Mouse (Mus musculus): ENCODE results near the gene Slc36a3.
"Not testable (repeated sequence)": the region's sequence is repeated elsewhere in the genome, so short reads cannot be mapped to it uniquely, and the experiment has no call there.

Gene Slc36a3

DNA sequence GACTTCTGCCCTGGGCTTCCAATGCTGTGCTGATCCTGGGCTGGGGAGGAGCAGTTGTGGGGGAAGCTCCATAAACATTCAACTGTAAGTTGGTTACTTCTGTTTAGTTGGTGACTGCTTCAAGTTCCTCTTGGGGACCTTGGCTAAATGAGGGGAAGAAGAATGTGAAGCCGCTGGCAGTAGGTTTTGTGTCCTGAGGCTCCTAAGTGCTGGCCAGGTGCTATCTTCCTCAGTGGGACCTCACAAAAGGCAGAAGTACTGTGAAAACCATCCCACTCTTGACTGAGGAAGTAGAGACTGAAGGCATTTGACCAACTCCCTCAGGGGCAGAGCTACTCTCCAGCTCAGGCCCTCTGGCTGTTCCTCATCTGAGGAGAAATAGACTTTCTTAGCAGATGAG lies 44.9 kb downstream of the Slc36a3 start:
- DNase-seq (ENCODE audit: low spot score), result no peak

DNA sequence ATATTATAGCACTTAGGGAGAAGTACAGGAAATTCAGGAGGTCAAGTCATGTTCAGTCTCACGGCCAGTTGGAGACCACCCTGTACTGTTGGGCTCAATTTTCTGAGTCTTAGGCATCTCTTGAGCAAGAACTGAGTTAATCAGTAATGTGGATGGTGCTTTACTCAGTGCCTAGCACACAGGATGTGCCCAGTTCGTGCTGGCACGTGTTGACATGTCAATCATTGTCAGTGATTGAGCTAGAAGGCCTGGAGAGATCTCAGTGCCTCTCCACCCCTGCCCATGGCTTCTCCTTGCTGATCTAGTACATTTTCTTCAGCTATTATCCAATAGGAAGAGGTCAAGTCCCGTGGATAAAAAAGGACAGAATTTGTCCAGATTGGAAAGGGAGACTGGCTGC lies 46.1 kb downstream of the Slc36a3 start:
- DNase-seq (ENCODE audit: low spot score), result no peak

DNA sequence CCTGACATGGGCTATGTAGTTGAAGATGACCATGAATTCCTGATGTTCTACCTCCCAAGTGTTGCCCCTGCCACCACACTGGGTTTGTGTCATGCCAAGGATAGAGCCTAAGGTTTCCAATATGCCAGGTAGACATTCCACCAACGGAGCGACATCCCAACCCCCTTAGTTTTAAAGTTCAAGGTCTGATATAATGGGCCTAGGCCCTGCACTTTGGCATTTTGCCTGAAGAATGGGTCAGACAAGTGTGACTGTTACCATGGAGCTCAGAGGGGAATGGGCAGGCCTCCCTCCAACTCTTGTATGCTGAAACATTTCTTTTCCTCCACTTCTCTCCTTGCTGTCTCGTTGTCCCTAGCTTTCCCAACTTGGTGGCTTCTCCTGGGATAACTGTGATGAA lies 48.3 kb downstream of the Slc36a3 start:
- DNase-seq (ENCODE audit: low spot score), result no peak

DNA sequence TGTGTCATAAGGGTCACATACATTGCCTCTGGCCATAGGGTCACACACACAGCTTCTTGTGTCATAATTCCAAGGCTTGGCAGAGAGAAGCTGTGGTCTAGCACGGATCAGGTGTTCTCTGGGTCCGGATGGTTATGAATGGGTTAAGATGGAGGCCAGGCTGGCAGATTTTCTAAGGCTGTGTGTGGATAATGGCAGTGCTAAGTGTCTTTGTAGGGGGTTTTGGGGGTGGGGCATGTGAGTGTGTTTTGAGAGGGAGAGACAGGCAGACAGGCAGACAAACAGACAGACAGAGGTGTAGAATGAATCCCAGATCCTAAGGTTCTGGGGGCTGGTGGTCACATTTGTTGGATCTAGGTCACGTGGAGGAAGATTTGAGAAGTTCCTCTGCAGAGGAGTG lies 49.5 kb downstream of the Slc36a3 start:
- no peak for DNase-seq (ENCODE audit: low spot score)

DNA sequence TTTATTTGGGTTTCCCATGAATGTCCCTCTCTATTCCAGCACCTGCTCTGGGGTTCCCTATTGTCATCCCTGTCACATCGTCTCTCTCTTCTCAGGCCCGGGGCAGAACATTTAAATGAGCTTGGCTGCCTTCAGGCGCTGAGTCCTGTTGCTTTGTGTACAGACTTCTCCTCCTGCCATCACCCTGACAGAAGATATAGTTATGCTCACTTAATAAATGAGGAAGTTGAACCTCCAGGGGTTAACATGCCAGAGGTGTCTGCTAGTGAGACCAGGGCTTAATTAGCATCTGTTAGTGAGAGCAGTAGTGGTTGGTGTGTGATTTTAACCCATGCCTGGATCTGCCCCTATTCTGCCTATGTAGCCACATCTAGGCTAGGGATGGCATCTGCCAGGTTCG lies 51.6 kb downstream of the Slc36a3 start:
- no peak for DNase-seq (ENCODE audit: low spot score)

DNA sequence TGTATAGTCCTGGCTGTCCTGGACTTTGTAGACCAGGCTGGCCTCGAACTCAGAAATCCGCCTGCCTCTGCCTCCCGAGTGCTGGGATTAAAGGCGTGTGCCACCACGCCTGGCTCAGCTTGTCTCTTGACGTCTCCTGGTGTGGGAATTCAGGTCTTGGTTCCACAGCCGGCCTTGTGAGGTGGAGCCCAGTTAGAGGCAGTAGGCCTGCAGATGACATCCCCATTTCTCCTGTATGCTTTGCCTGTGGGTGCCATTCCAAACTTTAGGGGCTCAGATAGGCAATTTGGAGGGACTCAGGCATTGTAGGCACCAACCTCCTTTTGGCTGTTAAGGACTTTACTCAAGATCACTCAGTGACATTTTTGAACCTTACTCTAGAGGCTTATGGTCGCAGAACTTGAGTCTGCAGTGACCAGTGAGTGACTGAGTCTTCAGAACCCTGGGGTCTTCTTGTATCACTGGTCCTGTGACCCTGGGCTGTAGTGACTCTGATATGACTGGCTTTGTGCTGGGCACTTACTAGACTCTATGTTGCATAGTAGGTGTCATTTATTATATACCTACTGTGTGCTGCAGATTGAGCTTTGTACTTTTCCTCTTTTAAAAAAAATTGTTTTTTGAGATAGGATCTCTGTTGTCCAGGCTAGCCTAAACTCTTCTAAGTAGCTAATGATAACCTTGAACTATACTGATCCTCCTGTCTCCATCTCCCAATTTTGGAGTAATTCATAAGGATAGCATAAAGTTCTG lies 52.3 kb downstream of the Slc36a3 start:
- no peak for DNase-seq (ENCODE audit: low spot score)

DNA sequence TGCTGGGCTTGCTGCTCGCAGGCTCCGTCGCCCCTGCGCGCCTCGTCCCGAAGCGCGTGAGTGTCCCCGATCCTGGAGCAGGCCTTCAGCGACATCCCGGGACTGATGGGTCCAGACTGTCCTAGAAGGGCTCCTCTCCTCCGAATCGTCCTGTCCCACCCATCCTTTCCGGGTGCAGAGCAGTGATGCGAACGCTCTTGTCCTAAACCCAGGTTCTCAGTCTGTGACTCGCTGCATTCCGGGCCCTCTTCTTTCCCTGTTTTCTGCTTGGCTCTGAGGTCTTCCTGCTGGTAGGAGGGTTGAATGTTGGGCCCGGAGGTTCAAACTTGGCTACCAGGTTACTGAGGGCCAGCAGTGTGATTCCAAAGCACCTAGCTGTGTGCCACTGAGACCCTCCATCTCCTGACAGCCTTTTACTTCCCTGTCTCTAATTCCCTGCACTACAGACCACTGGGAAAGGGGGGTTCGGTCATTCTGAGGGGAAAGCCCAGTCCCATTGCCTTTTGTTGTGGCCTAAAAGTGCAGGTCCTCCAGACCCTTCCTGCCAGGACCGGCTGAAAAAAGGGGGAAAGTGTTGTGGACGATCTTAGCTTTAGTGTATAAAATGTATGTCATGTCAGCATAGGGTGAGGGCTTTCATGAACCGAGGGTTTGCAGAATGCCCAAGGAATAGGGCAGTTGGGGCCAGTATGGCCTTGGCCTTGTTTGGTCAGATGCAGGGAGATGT lies 53.2 kb downstream of the Slc36a3 start:
- DNase-seq (ENCODE audit: low spot score), result no peak

DNA sequence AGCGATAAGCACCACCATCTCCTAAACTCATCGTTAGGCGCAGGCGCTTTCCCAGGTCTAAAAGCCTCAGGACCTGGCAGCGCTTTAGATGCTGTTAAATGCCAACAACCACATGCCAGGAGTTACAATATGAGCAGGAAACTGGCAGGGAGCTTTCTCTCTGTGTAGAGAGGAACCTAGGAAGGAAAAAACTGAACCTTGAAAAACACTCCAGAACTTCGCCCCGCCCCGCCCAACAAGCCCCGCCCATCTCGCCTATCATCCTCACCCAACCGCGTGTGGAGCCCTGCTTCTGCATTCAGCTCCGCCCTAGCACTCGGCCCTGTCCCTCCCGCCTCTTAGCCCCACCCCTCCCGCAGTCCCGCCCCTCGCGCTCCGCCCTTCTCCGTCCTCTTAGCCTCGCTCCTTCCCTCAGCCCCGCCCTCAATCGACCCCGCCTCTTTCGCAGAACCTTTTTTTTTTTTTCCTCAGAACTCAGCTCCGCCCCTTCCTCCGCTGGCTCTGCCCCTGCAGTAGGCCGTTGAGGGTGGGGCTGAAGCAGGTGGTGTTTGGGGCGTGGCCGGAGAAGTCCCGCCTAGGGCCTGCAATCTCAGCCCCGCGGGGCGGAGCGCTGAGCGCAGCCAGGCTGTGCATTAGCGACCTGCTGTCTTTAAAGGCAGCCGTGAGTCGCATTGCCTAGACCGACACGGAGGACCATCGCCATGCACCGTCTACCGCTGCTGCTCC lies 53.9 kb downstream of the Slc36a3 start, which contains the start of gene Gm2a:
Gm2a (plus strand) TSS at position 653 of the 726 bp plus-strand sequence.
- DNase-seq (ENCODE audit: low spot score), result peak; percentile 98

DNA sequence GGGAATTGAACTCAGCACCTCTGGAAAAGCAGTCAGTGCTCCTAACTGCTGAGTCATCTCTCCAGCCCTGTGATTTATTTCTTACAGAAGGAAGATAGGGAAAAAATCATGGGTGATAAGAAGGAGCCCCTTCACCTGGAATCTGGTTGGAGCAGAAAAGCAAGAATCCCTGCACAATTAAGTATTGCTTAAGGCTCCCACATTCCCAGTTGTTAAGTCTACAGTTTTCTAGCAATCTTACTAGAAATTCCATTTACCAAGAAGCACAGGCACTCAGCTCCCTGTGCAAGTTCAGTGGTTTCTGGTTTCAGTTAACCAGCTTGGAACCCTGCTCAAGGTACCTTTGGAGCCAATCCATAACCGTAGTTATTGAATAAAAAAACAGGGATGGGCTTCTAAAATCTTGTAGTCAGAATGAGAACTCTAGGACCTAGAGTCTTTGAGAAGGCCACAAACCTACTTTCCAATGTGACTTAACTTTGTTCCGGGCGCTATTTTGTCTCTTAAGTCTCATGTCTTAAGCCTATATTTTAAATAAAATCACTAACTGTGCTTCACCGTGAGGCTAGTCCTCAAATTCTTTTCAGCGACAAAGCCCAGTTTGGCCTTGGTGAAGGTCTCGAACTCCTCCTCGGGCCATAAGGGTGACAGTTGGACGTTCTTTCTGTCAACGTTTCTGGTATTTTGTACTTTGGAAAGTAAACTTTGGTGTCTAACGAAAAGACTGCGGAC lies 54.6 kb downstream of the Slc36a3 start:
- no peak for DNase-seq (ENCODE audit: low spot score)

DNA sequence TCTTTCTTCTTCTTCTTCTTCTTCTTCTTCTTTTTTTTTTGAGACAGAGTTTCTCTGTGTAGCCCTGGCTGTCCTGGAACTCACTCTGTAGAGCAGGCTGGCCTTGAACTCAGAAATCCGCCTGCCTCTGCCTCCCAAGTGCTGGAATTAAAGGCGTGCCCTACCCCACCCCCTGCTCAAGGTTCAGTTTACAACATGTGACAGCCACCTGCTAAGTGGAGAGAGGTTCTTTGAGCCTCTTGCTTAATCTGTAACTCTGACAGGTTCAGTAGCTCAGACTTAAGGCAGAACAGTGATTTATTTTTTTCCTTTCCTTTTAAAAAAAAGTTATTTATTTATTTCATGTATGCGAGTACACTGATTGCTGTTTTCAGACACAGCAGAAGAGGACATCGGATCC lies 55.2 kb downstream of the Slc36a3 start:
- not testable (repeated sequence) for DNase-seq (ENCODE audit: low spot score)

DNA sequence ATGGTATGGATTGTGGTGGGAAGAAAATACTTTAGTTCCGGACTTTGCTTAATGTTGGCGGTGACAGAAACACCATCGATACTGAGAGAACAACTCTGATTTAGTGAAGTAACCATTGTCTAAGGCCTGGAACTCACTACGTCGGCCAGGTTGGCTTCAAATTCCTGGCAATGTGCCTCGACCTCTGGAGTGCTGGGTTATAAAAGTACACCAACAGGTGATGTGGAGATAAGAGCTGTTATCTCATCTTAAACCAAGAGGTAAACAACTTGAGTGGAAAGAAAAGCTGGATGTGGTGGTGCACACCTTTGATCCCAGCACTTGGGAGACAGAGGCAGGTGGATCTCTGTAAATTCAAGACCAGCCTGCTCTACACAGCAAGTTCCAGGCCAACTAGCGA lies 58.4 kb downstream of the Slc36a3 start:
- DNase-seq (ENCODE audit: low spot score), result no peak

DNA sequence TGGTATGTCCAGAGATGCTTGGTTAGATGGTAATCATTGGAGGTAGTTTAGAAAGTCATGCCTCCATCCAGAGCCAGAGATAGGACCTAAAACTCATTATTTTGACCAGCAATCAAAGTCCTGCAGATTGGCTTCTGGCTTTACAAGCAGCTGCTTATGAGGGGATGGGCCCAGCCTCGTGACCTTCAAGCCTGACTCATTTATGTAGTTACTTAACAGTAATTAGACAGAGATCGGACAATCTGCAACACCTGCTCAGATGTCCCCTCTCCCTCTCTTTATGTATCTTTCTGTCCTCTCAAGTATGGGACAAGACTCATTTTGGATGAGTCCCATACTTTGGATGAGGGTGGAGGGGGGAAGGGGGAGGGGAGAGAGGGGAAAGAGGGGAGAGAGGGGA lies 61.6 kb downstream of the Slc36a3 start:
- DNase-seq (ENCODE audit: low spot score), result no peak

DNA sequence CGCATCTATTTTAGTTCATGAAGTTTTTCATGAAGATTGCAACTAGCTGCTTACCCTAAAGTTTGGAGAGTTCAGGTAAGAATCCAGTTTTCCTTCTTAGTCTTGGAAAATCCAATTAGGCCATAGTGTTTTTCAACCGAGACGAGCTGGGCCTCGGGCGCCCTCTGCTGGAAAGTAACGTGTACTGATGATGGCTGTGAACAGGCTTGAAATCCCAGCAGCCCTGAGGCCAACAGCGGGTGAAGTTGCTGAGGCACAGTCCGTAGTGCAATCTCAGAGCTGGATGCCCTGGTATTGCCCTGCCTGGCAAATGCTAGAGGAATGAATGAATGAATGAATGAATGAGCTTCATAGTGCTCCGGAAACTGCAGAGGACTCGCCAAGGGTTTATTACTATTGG lies 64.5 kb downstream of the Slc36a3 start:
- DNase-seq (ENCODE audit: low spot score), result peak; percentile 87

DNA sequence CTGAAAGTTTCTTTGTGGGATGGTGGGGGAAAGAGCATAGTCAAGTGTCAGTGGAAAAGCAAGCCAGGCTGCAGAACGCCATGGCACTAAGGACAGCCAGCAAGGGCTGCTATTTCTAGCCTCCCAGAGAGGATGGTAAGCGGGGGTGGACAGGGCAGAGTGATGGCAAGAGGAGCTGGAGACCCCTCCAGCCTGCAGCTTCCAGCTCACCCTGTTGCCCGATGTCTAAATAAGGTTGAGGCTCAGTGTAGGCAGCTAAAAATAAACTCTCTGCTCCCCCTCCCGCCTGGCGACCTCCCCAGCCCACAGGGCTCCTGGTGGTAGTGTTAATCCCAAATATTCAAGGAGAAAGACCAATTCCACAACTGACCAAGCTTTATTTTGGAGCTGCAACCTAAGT lies 66.1 kb downstream of the Slc36a3 start:
- DNase-seq (ENCODE audit: low spot score), result no peak

DNA sequence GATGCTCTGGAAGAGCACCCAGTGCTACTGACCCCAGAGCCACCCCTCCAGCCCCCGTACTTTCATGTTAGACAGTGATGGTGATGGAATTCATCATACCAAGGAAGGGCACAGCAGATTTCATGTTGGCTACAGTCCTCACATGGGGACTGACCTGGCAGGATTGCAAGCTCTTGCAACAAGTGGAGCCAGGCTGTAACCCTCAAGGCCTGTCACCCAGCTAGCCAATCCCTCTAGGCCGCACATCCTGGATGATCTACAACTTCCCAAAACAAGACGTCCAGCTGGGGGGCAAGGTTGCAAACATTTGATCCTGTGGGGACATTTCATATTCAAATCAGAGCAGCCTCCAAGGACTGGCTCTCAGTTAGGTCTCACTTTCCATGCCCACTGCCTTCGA lies 66.9 kb downstream of the Slc36a3 start:
- no peak for DNase-seq (ENCODE audit: low spot score)

DNA sequence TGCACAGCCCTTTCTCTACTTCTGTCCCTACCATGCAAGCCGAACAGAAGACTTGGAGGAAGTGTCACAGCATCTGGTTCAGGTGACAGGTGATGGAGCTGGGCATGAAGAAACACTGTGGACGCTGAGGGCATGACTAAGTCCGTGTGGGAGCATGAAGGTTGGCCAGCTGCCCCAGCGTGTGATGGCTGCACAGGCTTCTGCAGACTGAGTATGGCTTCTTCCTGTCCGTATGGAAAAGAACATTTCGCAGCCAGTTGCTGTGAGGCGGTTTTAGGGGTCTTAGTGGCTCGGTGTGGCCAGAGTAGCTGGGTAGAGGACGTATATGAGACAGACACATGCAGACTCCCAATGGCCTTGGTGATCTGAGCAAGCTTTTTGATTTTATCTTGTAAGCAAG lies 70.3 kb downstream of the Slc36a3 start:
- DNase-seq (ENCODE audit: low spot score), result peak; percentile 53

DNA sequence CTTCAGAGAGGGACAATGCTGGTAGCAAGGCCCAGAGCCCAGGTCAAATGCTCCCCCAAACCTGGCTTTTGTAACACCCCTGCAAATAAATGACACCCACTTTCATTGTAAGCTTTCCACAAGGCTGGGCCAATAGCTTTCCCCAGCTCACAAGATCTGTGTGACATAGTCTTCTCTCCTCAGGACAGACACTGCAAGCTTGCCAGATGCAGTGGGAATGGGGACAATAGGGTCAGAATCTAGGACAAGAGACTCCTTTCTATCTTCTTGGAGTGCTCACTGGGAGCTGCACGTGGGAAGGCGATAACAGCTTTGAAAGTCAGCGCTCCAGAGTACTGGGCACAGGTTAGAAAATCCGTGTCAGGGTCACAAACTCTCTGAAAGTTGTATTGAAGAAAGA lies 72.3 kb downstream of the Slc36a3 start:
- DNase-seq (ENCODE audit: low spot score), result no peak

DNA sequence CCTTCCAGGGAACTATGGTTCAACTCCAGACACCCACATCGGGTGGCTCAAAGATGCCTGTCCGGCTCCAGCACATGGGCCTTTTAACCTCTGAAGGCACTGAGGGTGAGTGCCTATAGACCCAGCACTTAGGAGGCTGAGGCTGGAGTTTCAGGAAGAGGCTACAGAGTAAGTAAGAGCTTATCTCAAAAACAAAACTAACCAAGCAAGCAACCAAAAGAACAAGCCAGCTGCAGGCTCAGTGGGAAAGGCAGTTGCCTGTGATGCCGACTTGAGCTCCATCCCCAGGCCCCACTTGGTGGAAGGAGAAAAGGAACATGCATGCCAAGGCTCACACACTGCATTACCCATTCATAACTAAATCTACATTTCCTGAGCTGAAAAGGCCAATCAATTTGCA lies 73.0 kb downstream of the Slc36a3 start:
- no peak for DNase-seq (ENCODE audit: low spot score)

DNA sequence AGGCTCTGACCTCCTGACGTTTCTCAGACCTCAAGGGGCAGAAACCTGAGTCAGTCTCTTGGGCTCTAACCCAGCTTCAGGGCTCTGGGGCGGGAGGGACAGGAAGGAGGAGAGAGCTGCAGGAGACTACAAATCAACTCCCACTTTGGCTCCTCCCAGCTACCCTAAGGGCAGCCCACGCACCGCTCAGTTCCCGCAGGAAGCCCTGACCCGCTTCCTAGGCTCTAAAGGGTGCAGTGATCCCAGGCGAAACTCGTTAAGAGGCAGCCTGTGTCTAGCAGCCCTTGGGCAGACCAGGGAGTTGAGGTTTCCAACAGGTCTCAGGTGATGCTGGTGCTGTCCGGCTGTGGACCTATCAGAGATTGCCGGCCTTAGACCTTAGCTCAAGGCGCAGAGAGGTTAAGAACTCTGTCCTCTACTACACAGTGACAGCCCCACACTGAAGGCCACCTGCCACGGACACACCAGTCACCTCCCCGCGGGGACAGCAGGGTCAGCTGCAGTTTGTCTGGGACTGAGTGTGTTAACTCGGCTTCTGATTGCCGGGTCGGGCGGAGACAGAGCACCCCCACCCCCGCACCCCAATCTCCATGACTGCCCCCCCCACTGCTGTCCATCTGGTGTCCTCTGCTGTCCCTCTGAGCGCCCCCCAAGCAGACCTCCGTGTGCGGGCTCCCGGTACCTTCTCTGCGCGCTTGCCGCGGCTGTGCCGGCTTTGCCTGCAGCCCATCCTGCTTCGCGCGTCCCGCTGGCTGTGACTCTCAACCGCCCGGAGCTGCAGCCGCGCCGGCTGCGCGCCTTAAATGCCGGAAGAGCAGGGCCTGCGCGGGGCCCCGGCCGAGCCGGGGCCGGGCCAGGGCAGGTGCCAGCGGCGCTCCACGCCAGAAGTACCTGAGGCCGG lies 73.9 kb downstream of the Slc36a3 start, which contains the start of gene Ccdc69:
Ccdc69 (minus strand) TSS at position 801 of the 901 bp plus-strand sequence.
- peak; percentile 67 for DNase-seq (ENCODE audit: low spot score)

DNA sequence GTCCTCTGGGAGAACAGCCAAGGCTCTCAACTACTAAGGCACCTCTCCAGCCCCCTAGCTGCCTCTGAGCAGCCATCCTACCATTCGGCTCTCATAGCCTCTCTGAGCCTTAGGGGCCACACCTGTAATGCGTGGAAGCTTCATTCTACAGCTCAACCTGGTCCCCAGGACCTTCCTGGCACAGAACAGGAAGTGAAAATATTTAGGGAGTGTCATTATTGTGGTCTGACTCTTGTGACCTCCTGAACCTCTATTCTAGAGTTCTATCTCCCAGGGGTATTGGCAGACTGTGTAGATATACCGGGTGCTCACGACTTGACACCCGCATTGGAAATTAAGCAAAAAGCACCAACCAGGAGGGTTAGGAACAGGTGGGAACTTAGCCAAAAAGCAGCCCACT lies 75.3 kb downstream of the Slc36a3 start:
- DNase-seq (ENCODE audit: low spot score), result no peak

DNA sequence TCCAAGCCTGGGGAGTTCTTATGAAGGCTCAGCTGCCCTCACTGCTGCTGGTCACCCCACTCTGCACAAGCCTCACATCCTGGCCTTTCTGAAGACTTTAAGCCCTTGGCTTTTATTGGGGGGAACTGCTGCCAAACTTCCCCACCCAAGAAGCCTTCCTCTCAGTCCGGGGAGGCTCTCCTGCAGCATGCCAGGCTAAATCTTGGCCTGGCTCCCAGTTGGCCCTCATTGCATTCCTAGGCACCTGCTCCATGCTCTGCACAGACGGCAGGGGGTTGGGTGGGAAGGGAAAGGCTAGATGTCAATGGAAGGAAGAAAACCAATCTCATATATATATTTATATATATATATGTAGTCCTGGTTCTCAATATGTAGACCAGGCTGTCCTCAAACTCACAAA lies 75.9 kb downstream of the Slc36a3 start:
- no peak for DNase-seq (ENCODE audit: low spot score)
